Mouse (Mus musculus) erythroblast, embryonic 14.5 days (primary cell): ENCODE measurements around the gene Mical3.

Experiments
- GATA1 ChIP-seq: IDR thresholded peaks from 2 replicates; pipeline ENCODE4 v1.6.1; 2012; ENCODE audit warnings: low read length, inconsistent platforms, mixed read lengths
- TAL1 ChIP-seq: IDR thresholded peaks from 3 replicates; pipeline ENCODE4 v1.6.1; 2012; ENCODE audit warnings: low read length, inconsistent platforms, mixed read lengths

DNA sequence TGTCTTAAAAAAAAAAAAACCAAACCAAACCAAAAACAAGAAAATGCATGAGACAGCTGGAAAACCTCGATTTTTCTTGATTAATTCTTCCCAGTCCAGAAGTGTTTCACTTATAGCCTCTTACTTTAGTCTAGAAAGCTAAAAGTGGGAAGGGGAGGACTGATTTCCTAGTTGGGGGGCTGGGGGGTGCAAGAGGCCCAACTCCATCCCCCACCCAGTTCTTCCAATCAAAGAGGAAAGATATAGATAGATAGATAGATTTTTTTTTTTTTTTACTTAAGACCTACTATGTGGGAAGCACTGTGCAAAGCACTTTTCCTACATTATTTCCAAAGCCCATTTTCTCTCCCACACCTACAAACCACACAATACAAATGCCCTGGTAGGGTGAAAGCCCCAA lies 22.7 kb downstream of the Mical3 start:
- TF ChIP-seq TAL1 (no peak), GATA1 (no peak)
